Mouse (Mus musculus) layer of hippocampus, adult 6 months (tissue): ENCODE results near the gene Gm45062. TPM values are rescaled to one million over a fixed set of nuclear protein-coding genes. Genes with fewer than 3 reads are reported as not detected.

Experiments used
- long read RNA-seq, 2 experiments: library from polyadenylated mRNA; unstranded; transcript quantifications; one replicate each; pipeline ENCODE4 v2.0.0; 2019 to 2020
- polyA plus RNA-seq: library from polyadenylated mRNA; unstranded; fragments of <200 nt; fragmentation: Nextera tagmentation; gene quantifications from 2 replicates; pipeline ENCODE4 v1.2.3, GENCODE M21; 2021

The Gm45062 gene
- 1.3 and 3.1 TPM in 2 replicates for polyA plus RNA-seq
- long read RNA-seq, experiment 1, full-length matches to known transcripts, result 2 of 10 reads
- long read RNA-seq, experiment 1, partial matches to known transcripts, result 0 of 10 reads
- long read RNA-seq, experiment 1, other reads (novel, unspliced or antisense), result 8 of 10 reads
- long read RNA-seq, experiment 2, partial matches to known transcripts, result 5 of 10 reads
- long read RNA-seq, experiment 2, other reads (novel, unspliced or antisense), result 5 of 10 reads

DNA sequence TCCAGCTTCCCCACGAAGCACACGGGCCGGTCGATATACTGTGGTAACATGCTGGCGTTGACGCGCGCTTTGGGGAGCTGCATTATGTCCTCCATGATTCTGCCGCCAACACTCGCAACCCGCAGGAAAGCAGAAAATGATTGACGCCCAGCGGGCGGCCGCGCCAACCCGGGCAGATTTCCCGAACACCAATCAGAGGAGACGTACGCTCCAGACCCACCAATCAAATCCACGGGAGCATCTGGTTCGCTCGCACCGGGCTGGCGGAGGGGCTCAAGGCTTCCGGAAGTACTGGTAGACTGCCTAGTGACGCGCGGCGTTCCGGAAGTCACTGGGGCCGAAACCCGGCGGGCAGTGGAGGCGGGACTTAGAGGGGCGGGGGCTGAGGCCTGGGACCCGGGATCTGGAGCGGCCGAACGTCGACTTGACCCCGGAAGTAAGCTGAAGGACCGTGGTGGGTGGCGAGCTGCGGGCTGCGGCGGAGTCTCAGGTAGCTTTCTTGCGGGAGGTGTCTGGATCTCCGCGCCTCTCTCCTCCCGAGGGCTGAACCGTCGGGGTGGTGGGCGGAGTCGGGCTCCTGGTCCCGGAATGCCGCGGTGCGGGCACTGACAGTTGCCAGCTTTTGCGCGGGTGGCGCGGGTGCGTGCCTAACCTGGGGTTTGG, at the start of gene Gm45062, which contains the start of the genes Rpa3 and Umad1:
Gm45062 (plus strand) TSS at position 447 of the 663 bp plus-strand sequence.
Rpa3 (minus strand) TSS at position 170 of the 663 bp plus-strand sequence.
Umad1 (plus strand) TSS at position 285 of the 663 bp plus-strand sequence.

GRCm38 (mm10) chr6:8509551-8509950, 250.3 kb downstream of the Gm45062 start, which contains the start of gene Glcci1:
TSS of gene Glcci1 (plus strand) at chr6:8509600.

Other genes starting within 250 kb of the Gm45062 start
- 0.09 TPM in 1 of 2 replicates, not detected in the other for gene Col28a1, start 66.8 kb upstream of the Gm45062 start, polyA plus RNA-seq
- 9.5 and 10.1 TPM in 2 replicates for gene Mios, start 50.2 kb upstream of the Gm45062 start, polyA plus RNA-seq
- 30.9 and 40.3 TPM in 2 replicates for gene Rpa3, start 277 bp upstream of the Gm45062 start, polyA plus RNA-seq
- gene Umad1, start 162 bp upstream of the Gm45062 start, polyA plus RNA-seq, result 45.0 and 46.5 TPM in 2 replicates